Mouse (Mus musculus) stomach, postnatal 0 days (tissue): ENCODE results near the gene Plekhg5. TPM values are rescaled to one million over a fixed set of nuclear protein-coding genes. Genes with fewer than 3 reads are reported as not detected.

Source experiments
- ATAC-seq: fragments of 200-750 bp; cut with Nextera tagmentation; 2 replicates; pipeline ENCODE4 v1.8.0; 2017; ENCODE audit not compliant: low FRiP score, low TSS enrichment
- DNase-seq: peaks from one replicate; pipeline ENCODE4 v3.0.0-alpha.2; 2016; ENCODE audit warnings: low spot score
- H3K27ac ChIP-seq: fragments of 300-500 bp; sonication (generic); replicated peaks from 2 replicates; pipeline ENCODE4 v1.5.1; 2014; ENCODE audit warnings: mild to moderate bottlenecking, control low read depth
- H3K27me3 ChIP-seq: fragments of 300-500 bp; sonication (generic); 2 replicates; pipeline ENCODE4 v1.6.1; 2014; ENCODE audit warnings: low read length; ENCODE audit not compliant: control insufficient read depth, insufficient read depth
- H3K36me3 ChIP-seq: fragments of 300-500 bp; sonication (generic); 2 replicates; pipeline ENCODE4 v1.6.1; 2014; ENCODE audit warnings: low read length, mixed read lengths; ENCODE audit not compliant: control insufficient read depth, insufficient read depth
- H3K4me1 ChIP-seq: fragments of 300-500 bp; sonication (generic); replicated peaks from 2 replicates; pipeline ENCODE4 v1.6.1; 2014; ENCODE audit warnings: antibody characterized with exemption; ENCODE audit not compliant: control insufficient read depth, insufficient read depth
- H3K4me2 ChIP-seq: fragments of 300-500 bp; sonication (generic); replicated peaks from 2 replicates; pipeline ENCODE4 v1.6.1; 2014; ENCODE audit warnings: low read depth, mild to moderate bottlenecking, control low read depth, moderate library complexity
- H3K4me3 ChIP-seq: fragments of 300-500 bp; sonication (generic); 2 replicates; pipeline ENCODE4 v1.5.1; 2014; ENCODE audit warnings: low read depth, low read length, control low read depth
- H3K9ac ChIP-seq: fragments of 300-500 bp; sonication (generic); 2 replicates; pipeline ENCODE4 v1.6.1; 2014; ENCODE audit warnings: mild to moderate bottlenecking, low read length, control low read depth, mixed read lengths
- H3K9me3 ChIP-seq: fragments of 300-500 bp; sonication (generic); 2 replicates; pipeline ENCODE4 v1.6.1; 2016; ENCODE audit warnings: low read length; ENCODE audit not compliant: control insufficient read depth
- CTCF ChIP-seq: IDR thresholded peaks from 2 replicates; pipeline ENCODE4 v1.5.1; 2016; ENCODE audit warnings: antibody characterized with exemption, low read depth, mild to moderate bottlenecking, moderate library complexity
- EP300 ChIP-seq: optimal IDR thresholded peaks from 2 replicates; pipeline ENCODE3; 2016; ENCODE audit warnings: antibody characterized with exemption
- WGBS: fragments of 180-500 bp; shearing (Covaris S2); extraction: QIAGEN DNeasy Blood & Tissue Kit; methylation state at CpG from one replicate; pipeline ENCODE4 v1.1.7; 2014; 5-methylcytosine and 5-hydroxymethylcytosine counted together
- polyA plus RNA-seq: library from polyadenylated mRNA; unstranded; fragments of >200 nt; fragmentation: Nextera tagmentation; extraction: Ambion mirVana; gene quantifications from 2 replicates; pipeline ENCODE4 v1.2.1, GENCODE M21; 2015

Plekhg5 gene
- polyA plus RNA-seq, 1 experiment from 2014 or later: 6.4 TPM

DNA sequence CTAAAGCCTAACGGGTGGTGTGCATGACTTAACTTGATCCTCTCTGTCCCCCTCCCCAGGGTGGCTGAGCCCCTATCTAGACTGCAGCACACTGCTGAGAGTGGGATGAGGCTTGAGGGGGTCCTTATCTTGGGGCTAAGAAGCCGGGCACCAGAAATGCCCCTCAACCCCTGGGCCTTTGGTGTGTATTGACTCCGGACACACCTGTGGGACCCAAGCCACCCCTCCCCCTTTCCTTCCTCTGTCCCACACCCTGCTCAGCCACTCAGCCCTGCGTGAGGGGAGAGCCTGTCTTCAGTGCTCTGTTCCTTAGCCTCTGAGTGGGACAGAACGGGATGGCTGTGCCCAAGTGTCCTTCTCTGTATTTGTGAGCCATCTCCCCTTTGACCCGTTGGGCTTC lies 24.6 kb downstream of the Plekhg5 start:
- Histone ChIP-seq H3K27me3 (no peaks in the 10 kb centered on the region), H3K27ac (peak overlapping the region; percentile 71)

DNA sequence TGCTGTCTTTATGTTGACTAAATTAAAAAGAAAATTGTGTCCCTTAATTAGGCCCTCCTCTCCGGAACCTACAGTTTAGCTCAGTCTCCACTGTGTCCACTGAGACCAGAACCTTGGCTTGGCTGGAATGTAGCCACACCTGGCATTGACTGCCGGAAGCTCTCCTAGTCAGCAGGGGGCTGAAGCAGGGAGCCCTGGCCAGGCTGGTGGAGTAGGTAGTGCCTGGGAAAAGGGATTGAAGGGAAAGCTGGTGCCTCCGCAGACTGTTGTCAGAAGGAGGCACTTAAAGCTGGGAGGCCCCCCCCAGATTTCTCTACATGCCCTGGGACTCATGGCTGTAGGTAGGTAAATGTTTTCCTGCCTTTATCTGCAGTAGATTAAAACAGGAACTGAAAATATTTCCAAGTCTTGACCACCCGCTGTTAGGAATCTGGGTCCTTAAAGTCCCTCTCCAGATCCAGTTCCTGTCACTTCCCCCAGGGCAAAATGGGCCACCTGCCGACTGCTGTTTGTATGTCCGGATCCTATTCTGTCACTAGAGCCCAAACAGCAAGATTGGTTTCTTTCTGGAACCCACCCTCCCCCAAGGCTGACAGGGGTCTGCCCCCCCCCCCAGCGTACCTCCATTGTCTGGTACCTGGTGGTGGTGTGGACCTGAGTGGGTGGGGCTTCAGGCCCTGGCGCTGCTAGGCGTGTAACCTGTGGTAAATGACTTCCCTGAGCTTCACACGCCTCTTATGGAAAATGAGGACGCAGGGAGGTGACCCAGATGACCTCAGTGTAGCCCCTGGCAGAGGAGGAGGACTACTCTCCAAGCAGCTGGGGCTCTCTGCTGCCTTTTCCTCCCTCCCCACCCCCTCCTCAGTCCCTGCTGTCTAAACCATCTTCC lies 25.9 kb downstream of the Plekhg5 start:
- Histone ChIP-seq H3K9ac (no peak overlapping the region), H3K4me2 (peak overlapping the region; percentile 29; the same call in 1 of the 2 replicates), H3K27me3 (no peaks in the 10 kb centered on the region), H3K9me3 (no peaks in the 10 kb centered on the region), H3K27ac (peak overlapping the region; percentile 71), H3K36me3 (peaks cover 8% of the 10 kb centered on the region; the same call in 1 of the 2 replicates), H3K4me3 (no peak overlapping the region), H3K4me1 (no peaks in the 10 kb centered on the region; the same call in 1 of the 2 replicates)
- peak; percentile 38 for ATAC-seq
- WGBS: 33% methylated on average over 11 of the region's 11 CpGs
- TF ChIP-seq CTCF: no peak
- no peak for TF ChIP-seq EP300
- DNase-seq: peak; percentile 73

More for the DNA sequence above, 24.6 kb downstream of the Plekhg5 start:
- TF ChIP-seq CTCF (no peak), EP300 (no peak)
- no peak for DNase-seq
- Histone ChIP-seq H3K4me1 (no peaks in the 10 kb centered on the region; the same call in 1 of the 2 replicates), H3K9ac (peak overlapping the region; percentile 41; the same call in 1 of the 2 replicates), H3K36me3 (0 out of 2 replicates have a peak, but pooled peaks cover under 1% of the 10 kb centered on the region), H3K4me2 (peak overlapping the region; percentile 29), H3K9me3 (no peaks in the 10 kb centered on the region), H3K4me3 (peak overlapping the region; percentile 21)
- peak; percentile 13; the same call in 1 of the 2 replicates for ATAC-seq
- 51% methylated on average over 6 of the region's 6 CpGs for WGBS

DNA sequence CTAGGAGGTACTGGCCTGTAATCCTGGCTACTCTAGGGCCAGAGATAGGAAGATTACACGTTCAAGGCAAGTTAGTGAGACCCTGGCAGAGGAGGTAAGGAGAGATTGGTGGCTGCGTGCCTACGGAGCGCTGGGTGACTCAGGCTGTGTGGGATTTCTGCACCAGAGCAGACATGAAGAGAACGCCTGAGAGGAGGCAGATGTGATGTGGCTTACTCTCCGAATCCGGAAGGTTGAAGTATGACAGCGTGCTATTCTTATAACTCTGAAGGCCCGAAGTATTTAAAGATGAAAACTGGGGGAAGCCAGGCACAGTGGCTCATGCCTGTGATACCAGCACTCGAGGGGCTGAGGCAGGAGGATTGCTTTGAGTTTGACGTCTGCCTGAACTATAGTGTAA lies 28.2 kb downstream of the Plekhg5 start:
- Histone ChIP-seq H3K4me1 (no peaks in the 10 kb centered on the region; the same call in 1 of the 2 replicates), H3K27ac (no peak overlapping the region), H3K9me3 (no peaks in the 10 kb centered on the region), H3K27me3 (no peaks in the 10 kb centered on the region), H3K4me2 (no peak overlapping the region), H3K36me3 (peaks cover 13% of the 10 kb centered on the region; the same call in 1 of the 2 replicates), H3K9ac (no peak overlapping the region), H3K4me3 (no peak overlapping the region)
- DNase-seq (no peak), ATAC-seq (no peak)
- TF ChIP-seq CTCF (no peak), EP300 (no peak)
- WGBS: 72% methylated on average over 11 of the region's 11 CpGs

DNA sequence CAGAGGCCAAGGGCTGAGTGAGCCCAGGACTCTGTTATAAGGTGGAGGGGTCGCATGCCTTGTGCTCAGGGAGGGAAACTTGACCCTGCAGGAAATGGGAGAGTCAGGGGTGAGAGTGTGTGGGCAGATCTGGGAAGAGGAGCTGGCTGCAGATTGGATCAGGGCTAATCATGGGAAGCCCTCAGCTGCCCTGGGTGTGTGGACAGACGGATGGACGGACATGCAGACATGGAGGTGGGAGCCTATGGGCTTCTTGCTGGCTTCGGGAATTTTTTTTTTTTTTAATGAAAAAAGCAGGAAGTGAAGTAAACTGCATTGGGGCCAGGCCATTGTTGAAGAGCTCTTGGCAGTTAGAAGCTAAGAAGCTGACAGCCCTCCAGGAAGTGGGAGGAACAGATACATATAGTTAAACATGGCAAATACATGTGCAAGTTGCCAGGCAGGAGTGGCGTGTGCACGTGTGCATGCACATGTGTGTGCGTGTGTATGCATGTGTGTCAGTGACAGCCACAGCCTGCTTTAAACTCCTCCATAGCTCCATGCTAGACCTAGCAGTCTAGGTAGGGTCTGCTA lies 28.9 kb downstream of the Plekhg5 start:
- 73% methylated on average over 7 of the region's 7 CpGs for WGBS
- DNase-seq (no peak), ATAC-seq (no peak)
- Histone ChIP-seq H3K4me2 (no peak overlapping the region), H3K4me3 (no peak overlapping the region), H3K9me3 (no peaks in the 10 kb centered on the region), H3K27me3 (no peaks in the 10 kb centered on the region), H3K27ac (0 out of 2 replicates have a peak overlapping the region, but pooled peaks have one; percentile 18), H3K4me1 (no peaks in the 10 kb centered on the region; the same call in 1 of the 2 replicates), H3K9ac (no peak overlapping the region), H3K36me3 (peaks cover 16% of the 10 kb centered on the region; the same call in 1 of the 2 replicates)
- TF ChIP-seq CTCF (no peak), EP300 (no peak)

DNA sequence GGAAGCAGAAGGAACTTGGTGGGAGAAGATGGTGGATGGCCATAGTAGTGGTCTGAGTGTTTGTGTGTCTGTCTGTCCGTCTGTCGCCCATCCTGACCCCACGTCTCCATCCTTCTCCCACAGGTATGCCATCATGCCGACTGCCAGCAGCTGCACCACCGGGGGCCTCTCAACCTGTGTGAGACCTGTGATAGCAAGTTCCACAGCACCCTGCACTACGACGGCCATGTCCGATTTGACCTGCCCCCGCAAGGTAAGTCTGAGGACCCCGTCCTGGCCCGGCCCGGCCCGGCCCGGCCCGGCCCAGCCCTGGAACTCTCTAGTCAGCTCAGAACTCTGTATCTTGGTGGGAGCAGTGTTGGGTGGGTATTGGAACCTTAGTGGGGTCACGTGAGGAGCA lies 29.6 kb downstream of the Plekhg5 start:
- DNase-seq (no peak), ATAC-seq (no peak)
- H3K36me3 ChIP-seq: peaks cover 16% of the 10 kb centered on the region; the same call in 1 of the 2 replicates
- no peaks in the 10 kb centered on the region for H3K9me3 ChIP-seq
- TF ChIP-seq EP300 (no peak), CTCF (no peak)
- no peak overlapping the region for H3K4me2 ChIP-seq
- H3K27ac ChIP-seq: no peak overlapping the region
- H3K4me3 ChIP-seq: no peak overlapping the region
- no peaks in the 10 kb centered on the region; the same call in 1 of the 2 replicates for H3K4me1 ChIP-seq
- no peak overlapping the region for H3K9ac ChIP-seq
- 92% methylated on average over 16 of the region's 16 CpGs for WGBS
- H3K27me3 ChIP-seq: no peaks in the 10 kb centered on the region
